Mouse (Mus musculus): ENCODE results near the gene C2cd3. TPM values are rescaled to one million over a fixed set of nuclear protein-coding genes. Genes with fewer than 3 reads are reported as not detected.

Gene C2cd3
- total and polyA plus RNA-seq, 2 experiments from 2014 or later: 8.1 to 26.6 TPM

DNA sequence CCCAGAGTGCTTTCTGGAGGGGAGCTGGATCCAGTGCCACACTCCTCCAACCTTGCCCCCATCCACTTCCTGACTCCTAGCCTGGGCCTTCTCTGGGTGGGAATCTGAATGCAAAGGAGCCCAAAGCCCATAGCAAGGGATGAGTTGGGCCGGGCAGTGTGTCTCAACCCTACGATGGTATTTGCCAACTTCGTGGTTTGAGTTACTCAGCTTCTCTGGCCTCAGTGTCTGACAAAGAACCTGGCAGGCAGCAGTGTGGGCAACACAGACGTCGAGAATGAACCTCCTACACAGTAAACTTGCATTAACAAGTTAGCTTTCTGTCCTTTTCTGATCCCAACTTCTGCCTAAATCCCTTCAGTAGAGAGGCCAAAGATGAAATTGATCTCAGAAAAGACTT is 112.5 kb downstream of the C2cd3 start:
- Histone ChIP-seq H3K36me3 (ENCODE audit: insufficient read depth, low read length) (no peaks in the 10 kb centered on the region), H3K4me1 (ENCODE audit: insufficient read depth, low read length) (no peaks in the 10 kb centered on the region), H3K9ac (replicated peaks; ENCODE audit: low read length, poor library complexity, severe bottlenecking) (no peak overlapping the region), H3K9me3 (ENCODE audit: low read length) (no peaks in the 10 kb centered on the region), H3K4me2 (ENCODE audit: low read depth, low read length, poor library complexity, severe bottlenecking) (no peak overlapping the region), H3K4me3 (ENCODE audit: low read depth, low read length) (no peak overlapping the region), H3K27ac (ENCODE audit: low read depth, low read length) (no peak overlapping the region), H3K27me3 (ENCODE audit: insufficient read depth, low read length) (no peaks in the 10 kb centered on the region)
- no peak for TF ChIP-seq CTCF (IDR thresholded peaks at IDR 0.05)
- DNase-seq (ENCODE audit: low spot score): no peak
- no peak for ATAC-seq (ENCODE audit: low FRiP score)
- WGBS: 84% methylated on average over 5 of the region's 5 CpGs

DNA sequence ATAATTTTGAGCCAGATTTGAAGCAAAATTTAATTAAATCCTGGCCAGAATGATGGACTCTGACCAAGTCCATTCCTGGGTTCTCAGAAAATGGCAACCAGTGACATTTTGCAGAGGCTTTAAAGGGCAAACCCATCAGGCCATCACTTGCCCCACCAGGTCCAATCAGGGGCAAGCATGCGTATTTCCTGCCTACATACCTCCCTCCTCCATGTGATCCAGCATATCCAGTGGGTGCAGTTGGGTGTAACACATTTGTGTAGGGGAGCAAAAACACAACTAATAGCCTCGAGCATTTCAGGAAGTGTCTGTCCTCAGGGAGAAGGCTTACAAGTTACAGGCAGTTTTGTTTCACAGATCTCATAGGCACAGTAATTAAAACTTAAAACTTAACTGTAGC is 115.3 kb downstream of the C2cd3 start:
- H3K9ac ChIP-seq (replicated peaks; ENCODE audit: low read length, poor library complexity, severe bottlenecking): no peak overlapping the region
- no peaks in the 10 kb centered on the region for H3K4me1 ChIP-seq (ENCODE audit: insufficient read depth, low read length)
- H3K27ac ChIP-seq (ENCODE audit: low read depth, low read length): no peak overlapping the region
- H3K4me3 ChIP-seq (ENCODE audit: low read depth, low read length): no peak overlapping the region
- no peak for ATAC-seq (ENCODE audit: low FRiP score)
- H3K9me3 ChIP-seq (ENCODE audit: low read length): no peaks in the 10 kb centered on the region
- no peak for TF ChIP-seq CTCF (IDR thresholded peaks at IDR 0.05)
- H3K27me3 ChIP-seq (ENCODE audit: insufficient read depth, low read length): no peaks in the 10 kb centered on the region
- DNase-seq (ENCODE audit: low spot score): no peak
- 73% methylated on average over 2 of the region's 2 CpGs for WGBS
- no peaks in the 10 kb centered on the region for H3K36me3 ChIP-seq (ENCODE audit: insufficient read depth, low read length)
- H3K4me2 ChIP-seq (ENCODE audit: low read depth, low read length, poor library complexity, severe bottlenecking): no peak overlapping the region

DNA sequence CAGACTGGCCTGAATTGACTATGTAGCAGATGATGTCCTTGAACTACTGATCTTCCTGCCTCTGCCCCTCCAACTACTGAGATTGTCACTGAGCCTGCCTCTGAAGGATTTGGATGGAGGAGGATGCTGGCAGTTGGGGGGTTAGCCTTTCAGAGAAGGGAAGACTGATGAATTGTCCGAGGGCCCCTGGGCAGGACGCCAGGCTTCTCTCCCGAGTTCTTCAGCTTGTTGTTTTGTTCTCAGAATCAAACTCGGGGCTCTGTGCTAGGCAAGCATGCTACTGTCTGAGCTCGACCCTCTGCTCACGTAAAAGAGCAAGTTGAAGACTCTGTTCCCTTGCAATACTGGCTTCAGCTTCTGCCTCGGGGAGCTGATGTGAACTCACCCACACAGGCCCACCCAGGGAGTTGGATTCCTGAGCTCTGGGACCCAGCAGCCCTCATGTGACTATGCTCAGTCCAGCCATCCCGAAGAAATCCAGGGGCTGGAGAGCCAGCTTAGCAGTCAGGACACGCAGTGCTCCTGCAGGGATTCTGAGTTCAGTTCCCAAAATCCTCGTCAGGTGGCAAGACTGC is 116.5 kb downstream of the C2cd3 start:
- H3K9ac ChIP-seq (replicated peaks; ENCODE audit: low read length, poor library complexity, severe bottlenecking): no peak overlapping the region
- no peaks in the 10 kb centered on the region for H3K9me3 ChIP-seq (ENCODE audit: low read length)
- no peak overlapping the region for H3K27ac ChIP-seq (ENCODE audit: low read depth, low read length)

DNA sequence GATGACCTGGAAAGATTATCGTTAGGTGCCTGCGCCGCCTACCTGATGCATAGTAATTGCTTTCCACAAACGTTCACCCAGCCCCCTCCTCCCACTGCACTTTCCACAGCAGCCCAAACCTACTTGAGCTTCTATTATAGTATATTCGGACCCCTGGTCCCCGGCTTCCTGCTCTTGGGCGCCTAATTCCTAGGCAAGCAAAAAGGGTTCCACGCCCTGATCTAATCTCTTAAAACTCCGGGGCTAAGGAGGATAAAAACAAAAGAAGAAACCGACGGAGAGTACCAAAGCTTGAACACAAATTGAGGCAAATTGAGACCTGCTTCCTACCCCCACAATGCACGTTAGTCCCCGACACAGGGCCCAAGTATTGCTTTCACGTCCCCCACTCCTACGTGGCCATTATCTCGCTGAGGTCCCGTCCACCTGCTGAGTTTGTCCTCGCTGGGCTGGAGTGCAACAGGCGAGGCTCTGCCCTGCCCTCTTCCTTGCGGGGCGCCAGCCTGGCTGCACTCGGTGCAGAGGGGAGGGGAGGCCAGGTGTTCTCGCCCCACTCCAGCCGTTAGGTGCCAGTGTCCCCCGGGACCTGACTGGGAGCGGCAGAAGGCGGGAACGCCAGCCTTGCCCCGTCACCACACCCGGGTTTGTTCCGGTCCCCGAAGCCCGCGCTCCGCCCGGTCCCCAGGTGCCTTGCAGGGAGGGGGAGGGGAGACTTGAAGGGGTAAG is 120.5 kb downstream of the C2cd3 start:
- H3K4me1 ChIP-seq (ENCODE audit: insufficient read depth, low read length): peaks cover 12% of the 10 kb centered on the region; the same call in 1 of the 2 replicates
- H3K9ac ChIP-seq (replicated peaks; ENCODE audit: low read length, poor library complexity, severe bottlenecking): peak overlapping the region; percentile 37; the same call in 1 of the 2 replicates
- H3K4me3 ChIP-seq (ENCODE audit: low read depth, low read length): peak overlapping the region; percentile 34
- H3K9me3 ChIP-seq (ENCODE audit: low read length): no peaks in the 10 kb centered on the region
- DNase-seq (ENCODE audit: low spot score) (no peak), ATAC-seq (ENCODE audit: low FRiP score) (no peak)
- H3K27me3 ChIP-seq (ENCODE audit: insufficient read depth, low read length): no peaks in the 10 kb centered on the region
- H3K36me3 ChIP-seq (ENCODE audit: insufficient read depth, low read length): no peaks in the 10 kb centered on the region
- 7% methylated on average over 31 of the region's 36 CpGs for WGBS
- H3K4me2 ChIP-seq (ENCODE audit: low read depth, low read length, poor library complexity, severe bottlenecking): peak overlapping the region; percentile 58
- TF ChIP-seq CTCF (IDR thresholded peaks at IDR 0.05): no peak
- 0 out of 2 replicates have a peak overlapping the region, but pooled peaks have one; percentile 13 for H3K27ac ChIP-seq (ENCODE audit: low read depth, low read length)

More for the DNA sequence above, 116.5 kb downstream of the C2cd3 start:
- 28% methylated on average over 10 of the region's 10 CpGs for WGBS
- Histone ChIP-seq H3K36me3 (ENCODE audit: insufficient read depth, low read length) (no peaks in the 10 kb centered on the region), H3K4me2 (ENCODE audit: low read depth, low read length, poor library complexity, severe bottlenecking) (no peak overlapping the region), H3K27me3 (ENCODE audit: insufficient read depth, low read length) (no peaks in the 10 kb centered on the region), H3K4me1 (ENCODE audit: insufficient read depth, low read length) (0 out of 2 replicates have a peak, but pooled peaks cover 3% of the 10 kb centered on the region), H3K4me3 (ENCODE audit: low read depth, low read length) (no peak overlapping the region)
- DNase-seq (ENCODE audit: low spot score) (peak; percentile 68), ATAC-seq (ENCODE audit: low FRiP score) (peak; percentile 39)
- TF ChIP-seq CTCF (IDR thresholded peaks at IDR 0.05): no peak

DNA sequence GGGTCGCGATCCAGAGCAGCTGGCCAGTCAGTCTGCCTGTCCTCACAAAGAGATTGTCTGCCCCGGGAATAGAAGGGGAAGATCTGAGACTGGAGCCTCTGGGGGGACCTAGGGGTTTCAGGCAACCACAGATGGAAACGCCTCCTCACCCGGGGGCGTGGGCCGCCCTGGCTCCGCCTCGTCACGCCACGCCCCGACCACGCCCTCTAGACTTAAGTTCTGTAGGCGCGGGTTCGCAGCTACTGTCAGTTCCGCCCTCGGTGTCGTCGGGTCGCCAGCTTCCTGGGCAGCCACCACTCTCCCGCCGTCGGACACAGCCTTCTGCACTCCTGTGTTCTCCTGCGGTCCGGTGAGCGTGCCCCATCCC is 121.1 kb downstream of the C2cd3 start, which contains the start of gene Ucp2:
Ucp2 (plus strand) TSS at position 221 of the 367 bp plus-strand sequence.
- ATAC-seq (ENCODE audit: low FRiP score) (no peak), DNase-seq (ENCODE audit: low spot score) (peak; percentile 58)
- 1% methylated on average over 26 of the region's 27 CpGs for WGBS
- H3K4me2 ChIP-seq (ENCODE audit: low read depth, low read length, poor library complexity, severe bottlenecking): peak within 1 kb of the TSS; percentile 58
- 0 out of 2 replicates have a peak, but pooled peaks cover 3% of the 10 kb centered on the region for H3K36me3 ChIP-seq (ENCODE audit: insufficient read depth, low read length)
- peak within 1 kb of the TSS; percentile 18; the same call in 1 of the 2 replicates for H3K27ac ChIP-seq (ENCODE audit: low read depth, low read length)
- peak within 1 kb of the TSS; percentile 37; the same call in 1 of the 2 replicates for H3K9ac ChIP-seq (replicated peaks; ENCODE audit: low read length, poor library complexity, severe bottlenecking)
- TF ChIP-seq CTCF (IDR thresholded peaks at IDR 0.05): no peak
- no peaks in the 10 kb centered on the region for H3K27me3 ChIP-seq (ENCODE audit: insufficient read depth, low read length)
- no peaks in the 10 kb centered on the region for H3K9me3 ChIP-seq (ENCODE audit: low read length)
- peaks cover 12% of the 10 kb centered on the region; the same call in 1 of the 2 replicates for H3K4me1 ChIP-seq (ENCODE audit: insufficient read depth, low read length)
- peak within 1 kb of the TSS; percentile 34 for H3K4me3 ChIP-seq (ENCODE audit: low read depth, low read length)
